Mouse (Mus musculus) gastrocnemius, postnatal 14 days (tissue): ENCODE measurements around the gene Hspa2. TPM values are rescaled to one million over a fixed set of nuclear protein-coding genes. Genes with fewer than 3 reads are reported as not detected.

Experiments used
- DNase-seq: peaks from one replicate; pipeline ENCODE4 v3.0.0; 2021; ENCODE audit warnings: mixed read lengths
- intact Hi-C: fragments of 180-260 bp; cut with DNase I; formaldehyde crosslinking; loops from one replicate; pipeline ENCODE4 v1.15.1; 2025; ENCODE audit warnings: low total_unique reads
- long read RNA-seq, 2 experiments: library from polyadenylated mRNA; stranded (forward); transcript quantifications; one replicate each; pipeline ENCODE4 v2.0.0; 2021
- total RNA-seq, 2 experiments: library from RNA; stranded (reverse); gene quantifications; 2 replicates each; pipeline ENCODE4 v1.2.3; 2021

Gene Hspa2
- 10 to 100 TPM in 1 of 2 experiments, 1 to 10 TPM in 1; 8.7 to 12.7 TPM for total RNA-seq
- long read RNA-seq, experiment 1, transcript Hspa2-202 (1 exons, 2,526 nt): major isoform, 46 of 47 reads
- long read RNA-seq, experiment 1, partial matches to known transcripts: 0 of 47 reads
- long read RNA-seq, experiment 1, other reads (novel, unspliced or antisense): 1 of 47 reads
- long read RNA-seq, experiment 2, transcript Hspa2-202 (1 exons, 2,526 nt): major isoform, 33 of 33 reads
- long read RNA-seq, experiment 2, partial matches to known transcripts: 0 of 33 reads
- long read RNA-seq, experiment 2, other reads (novel, unspliced or antisense): 0 of 33 reads

GRCm38 (mm10) chr12:76403886-76404537 is at the start of gene Hspa2:
Gene Hspa2, plus strand, starts transcription at chr12:76404176.
- intact Hi-C loops: loop anchor here (10.0 kb wide), 1 partner anchor 71 kb away; no protein-coding TSS in a partner anchor

DNA sequence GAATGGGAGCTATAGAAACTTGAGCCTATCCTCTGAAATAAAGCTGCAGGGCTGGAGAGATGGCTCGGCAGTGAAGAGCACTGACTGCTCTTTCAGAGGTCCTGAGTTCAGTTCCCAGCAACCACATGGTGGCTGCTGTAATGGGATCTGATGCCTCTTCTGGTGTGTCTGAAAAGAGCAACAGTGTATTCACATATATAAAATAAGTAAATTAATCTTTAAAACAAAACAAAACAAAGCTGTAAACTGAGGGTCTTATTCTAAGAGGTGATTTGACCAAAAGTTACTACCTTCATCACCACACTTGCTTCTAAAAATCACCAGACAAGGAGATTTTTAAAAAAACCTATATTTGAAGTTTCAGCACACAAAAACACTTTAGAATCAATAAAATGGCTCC is 43.1 kb upstream of the Hspa2 start:
- intact Hi-C loops: no loop called here
- no peak for DNase-seq

More at GRCm38 (mm10) chr12:76403886-76404537, at the start of gene Hspa2:
- peak; percentile 99 for DNase-seq

DNA sequence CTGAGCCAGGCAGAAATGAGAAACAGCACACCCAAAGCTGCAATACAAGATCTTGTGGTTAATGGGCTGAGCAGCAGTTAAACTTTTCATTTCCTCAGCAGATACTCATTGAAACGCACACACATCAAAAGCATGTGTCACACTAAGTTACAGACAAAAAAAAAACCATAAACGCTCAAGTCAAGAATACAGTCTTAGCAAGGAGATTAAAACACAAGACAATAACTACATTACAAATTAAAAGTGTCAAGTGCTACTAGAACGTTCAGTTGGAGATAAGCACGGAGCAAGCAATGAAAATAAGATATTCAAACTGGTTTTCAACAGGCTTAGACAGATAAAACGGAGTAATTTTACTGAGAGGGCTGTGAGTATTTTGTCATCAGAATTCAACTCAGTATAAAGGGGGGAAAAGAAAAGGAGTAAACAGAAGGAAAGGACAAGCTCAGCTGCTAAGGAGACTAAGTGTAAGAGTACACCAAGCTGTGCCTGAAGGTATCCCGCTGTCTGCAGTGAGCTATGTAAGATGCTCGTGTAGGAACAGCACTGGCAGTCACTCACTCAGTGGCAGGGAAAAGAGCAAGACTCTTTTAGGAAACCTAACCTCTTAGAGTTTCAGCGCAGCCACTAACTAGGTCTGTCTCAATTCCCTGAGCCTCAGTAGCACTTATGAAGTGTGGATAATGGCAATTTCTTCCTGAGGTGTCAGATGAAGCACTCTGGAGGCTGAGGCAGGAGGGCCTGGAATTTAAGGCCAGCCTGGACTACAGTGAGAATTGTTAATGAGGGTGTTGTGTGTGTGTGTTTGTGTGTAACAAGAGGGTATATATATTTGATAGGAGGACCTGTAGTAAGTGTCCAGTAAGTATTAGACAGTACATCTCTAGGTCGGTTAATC is 42.3 kb upstream of the Hspa2 start:
- DNase-seq: no peak
- intact Hi-C loops: no loop called here

GRCm38 (mm10) chr12:76362303-76362676 is 41.7 kb upstream of the Hspa2 start:
- intact Hi-C loops: no loop called here
- DNase-seq: no peak

DNA sequence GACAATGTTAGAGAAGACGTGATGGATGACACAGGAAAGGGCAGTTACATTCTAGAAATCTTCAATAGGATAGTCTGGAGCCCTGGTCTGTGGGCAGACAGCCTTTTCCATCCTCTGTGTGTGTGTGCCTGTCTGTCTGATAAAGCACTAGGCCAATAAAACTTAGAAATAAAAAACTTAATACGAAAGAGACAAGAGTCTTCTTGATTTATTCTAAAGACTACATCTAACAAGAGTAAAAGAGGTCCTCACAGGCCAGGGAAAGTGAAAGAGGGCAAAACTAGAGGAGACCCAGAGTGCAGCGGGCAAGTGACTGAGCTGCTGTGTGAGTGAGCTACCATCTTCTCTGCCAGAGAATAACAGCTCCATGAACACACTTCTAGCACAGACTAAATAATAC is 37.7 kb upstream of the Hspa2 start:
- no peak for DNase-seq
- intact Hi-C loops: no loop called here

- peak; percentile 20 for DNase-seq
- intact Hi-C loops: no loop called here
These were observed 36.6 kb upstream of the Hspa2 start for GRCm38 (mm10) chr12:76367096-76367995.

DNA sequence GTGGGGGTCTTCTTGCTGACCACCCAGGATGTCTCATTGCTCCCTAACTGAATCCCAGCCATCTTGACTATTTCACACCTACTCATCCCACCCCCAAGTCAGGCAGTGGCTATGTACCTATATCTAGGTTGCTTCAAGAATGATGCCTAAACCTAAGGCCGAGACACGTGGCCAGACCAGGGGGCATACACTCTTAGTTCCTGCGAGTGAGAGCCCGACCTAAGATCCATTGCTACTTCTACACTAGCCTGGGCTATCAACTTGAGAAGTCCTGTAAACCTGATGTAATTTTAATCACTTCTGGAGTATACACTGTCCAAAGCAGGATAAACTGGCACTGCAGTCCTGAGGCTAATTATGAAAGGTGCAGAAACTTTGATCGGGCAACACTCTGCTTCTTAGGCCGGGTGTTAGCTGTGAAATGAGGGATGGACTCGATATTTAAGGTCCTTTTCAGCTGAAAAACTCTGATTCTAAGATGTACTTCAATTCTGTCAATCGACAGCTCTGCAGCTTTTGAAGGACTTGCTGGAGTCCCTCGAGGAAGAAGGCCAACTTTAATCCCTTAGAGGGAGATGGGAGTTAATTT is 35.7 kb upstream of the Hspa2 start:
- intact Hi-C loops: no loop called here
- DNase-seq: no peak

- intact Hi-C loops: no loop called here
- DNase-seq: peak; percentile 64
These were observed 35.2 kb upstream of the Hspa2 start for GRCm38 (mm10) chr12:76368790-76369205.

- intact Hi-C loops: no loop called here
- peak; percentile 89 for DNase-seq
These were observed 34.6 kb upstream of the Hspa2 start, which contains the start of gene Zbtb25 for GRCm38 (mm10) chr12:76369206-76369977. Gene Zbtb25, minus strand, starts transcription at chr12:76369602.

GRCm38 (mm10) chr12:76369978-76370830 is 33.8 kb upstream of the Hspa2 start, which contains the start of gene Zbtb1:
Gene Zbtb1, plus strand, starts transcription at chr12:76370266.
- DNase-seq: peak; percentile 83
- intact Hi-C loops: no loop called here

DNA sequence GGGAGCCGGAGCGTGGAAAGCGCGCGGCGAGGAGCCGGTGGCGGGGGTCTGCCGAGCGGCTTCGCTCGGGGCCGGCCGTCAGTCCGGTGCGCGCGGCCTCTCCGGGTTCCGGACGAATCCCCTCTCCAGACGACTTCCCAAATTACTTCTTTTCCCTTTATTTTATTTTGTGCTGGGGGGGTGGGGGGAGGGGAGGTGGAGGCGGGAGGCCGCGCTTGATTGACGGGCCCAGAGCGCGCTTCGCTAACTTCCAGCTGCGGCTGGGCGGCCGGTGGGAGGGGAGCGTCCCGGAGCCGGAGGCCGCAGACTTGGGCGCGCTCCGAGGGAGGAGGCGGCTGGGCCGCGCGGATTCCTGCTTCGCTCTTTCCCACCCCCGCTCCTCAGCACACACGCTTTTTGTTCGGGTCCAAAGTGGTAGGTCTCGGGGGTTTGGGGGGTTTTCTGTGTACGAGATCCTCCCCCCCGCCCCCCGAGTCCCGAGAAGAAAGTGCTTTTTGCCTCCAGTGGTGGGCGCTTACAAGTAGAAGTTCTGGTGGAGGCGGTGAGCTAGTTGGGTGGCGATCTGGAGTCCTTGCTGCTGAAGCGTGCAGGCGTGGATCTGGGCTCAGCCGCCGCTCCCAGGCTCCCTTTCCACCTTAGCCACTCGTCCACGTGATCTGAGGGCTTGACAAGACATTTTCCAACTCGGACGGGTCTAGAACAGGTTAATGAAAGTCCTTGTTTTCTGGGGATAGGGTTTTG is 33.0 kb upstream of the Hspa2 start:
- intact Hi-C loops: no loop called here
- DNase-seq: peak; percentile 90

DNA sequence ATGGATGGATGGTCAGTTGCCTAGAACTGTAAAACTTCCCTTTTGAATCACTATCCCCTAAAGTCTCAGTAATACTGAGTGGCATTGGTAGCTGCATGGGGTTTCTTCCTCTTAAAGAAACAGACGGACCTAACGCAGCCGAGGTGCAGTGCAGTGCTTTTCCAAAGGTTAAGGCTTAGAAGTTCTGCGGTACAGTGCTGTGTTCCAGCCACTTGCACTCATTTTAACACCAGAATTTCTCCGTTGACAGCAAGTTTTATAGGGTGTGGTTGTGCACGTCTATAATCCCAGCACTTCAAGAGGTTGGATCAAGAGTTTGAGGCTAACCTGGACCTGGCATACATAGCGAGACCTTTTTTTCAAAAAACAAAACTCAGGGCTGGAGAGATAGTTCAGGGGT is 31.9 kb upstream of the Hspa2 start:
- no peak for DNase-seq
- intact Hi-C loops: no loop called here

- intact Hi-C loops: no loop called here
- no peak for DNase-seq
These were observed 30.8 kb upstream of the Hspa2 start for GRCm38 (mm10) chr12:76372881-76373818.

- intact Hi-C loops: no loop called here
These were observed 30.0 kb upstream of the Hspa2 start for GRCm38 (mm10) chr12:76373991-76374390.

DNA sequence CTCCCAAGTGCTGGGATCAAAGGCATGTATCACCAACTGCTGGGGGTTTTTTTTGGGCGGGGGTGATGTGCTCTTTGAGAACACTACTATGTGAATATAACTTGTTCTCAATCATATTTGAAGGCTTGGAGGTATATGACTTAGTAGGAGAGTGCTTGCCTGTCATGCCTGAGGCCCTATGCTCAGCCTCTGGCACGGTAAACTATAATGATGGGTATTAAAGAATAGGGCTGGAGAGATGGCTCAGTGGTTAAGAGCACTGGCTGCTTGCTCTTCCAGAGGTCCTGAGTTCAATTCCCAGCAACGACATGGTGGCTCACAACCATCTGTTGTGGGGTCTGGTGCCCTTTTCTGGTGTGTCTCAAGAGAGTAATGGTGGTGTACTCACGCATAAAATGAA is 29.1 kb upstream of the Hspa2 start:
- no peak for DNase-seq
- intact Hi-C loops: no loop called here

More at GRCm38 (mm10) chr12:76373991-76374390, 30.0 kb upstream of the Hspa2 start:
- no peak for DNase-seq
